Mouse (Mus musculus) neural tube, embryonic 15.5 days (tissue): ENCODE results near the gene Pikfyve. TPM values are rescaled to one million over a fixed set of nuclear protein-coding genes. Genes with fewer than 3 reads are reported as not detected.

ENCODE experiments used
- ATAC-seq: fragments of 200-750 bp; cut with Nextera tagmentation; 2 replicates; pipeline ENCODE4 v1.8.0; 2017; ENCODE audit warnings: mild to moderate bottlenecking, moderate TSS enrichment, moderate library complexity; ENCODE audit not compliant: low FRiP score
- H3K27ac ChIP-seq: fragments of 300-500 bp; sonication (generic); replicated peaks from 2 replicates; pipeline ENCODE4 v1.5.1; 2015; ENCODE audit warnings: mild to moderate bottlenecking, inconsistent platforms
- H3K27me3 ChIP-seq: fragments of 300-500 bp; sonication (generic); replicated peaks from 2 replicates; pipeline ENCODE4 v1.6.1; 2015; ENCODE audit warnings: inconsistent platforms
- H3K36me3 ChIP-seq: fragments of 300-500 bp; sonication (generic); 2 replicates; pipeline ENCODE4 v1.6.1; 2015; ENCODE audit warnings: inconsistent platforms
- H3K4me1 ChIP-seq: fragments of 300-500 bp; sonication (generic); 2 replicates; pipeline ENCODE4 v1.6.1; 2015; ENCODE audit warnings: inconsistent platforms
- H3K4me2 ChIP-seq: fragments of 300-500 bp; sonication (generic); 2 replicates; pipeline ENCODE4 v1.6.1; 2015; ENCODE audit warnings: inconsistent platforms, mild to moderate bottlenecking, moderate library complexity
- H3K4me3 ChIP-seq: fragments of 300-500 bp; sonication (generic); replicated peaks from 2 replicates; pipeline ENCODE4 v1.5.1; 2015; ENCODE audit warnings: mild to moderate bottlenecking, inconsistent platforms
- H3K9ac ChIP-seq: fragments of 300-500 bp; sonication (generic); replicated peaks from 2 replicates; pipeline ENCODE4 v1.6.1; 2015; ENCODE audit warnings: mild to moderate bottlenecking, inconsistent platforms
- H3K9me3 ChIP-seq: fragments of 300-500 bp; sonication (generic); replicated peaks from 2 replicates; pipeline ENCODE4 v1.6.1; 2016; ENCODE audit warnings: inconsistent platforms
- WGBS: fragments of 180-500 bp; shearing (Covaris S2); methylation state at CpG from one replicate; pipeline ENCODE4 v1.1.7; 2015; ENCODE audit warnings: mixed read lengths; 5-methylcytosine and 5-hydroxymethylcytosine counted together
- polyA plus RNA-seq: library from polyadenylated mRNA; unstranded; fragments of >200 nt; fragmentation: Nextera tagmentation; extraction: Ambion mirVana; gene quantifications from 2 replicates; pipeline ENCODE4 v1.2.1, GENCODE M21; 2015

The Pikfyve gene
- polyA plus RNA-seq, 1 experiment from 2014 or later, result 9.6 TPM

- peaks cover 19% of the 10 kb centered on the region for H3K4me1 ChIP-seq
- no peak overlapping the region for H3K4me3 ChIP-seq
- no peaks in the 10 kb centered on the region for H3K9me3 ChIP-seq
- ATAC-seq, result no peak
- H3K27ac ChIP-seq, result no peak overlapping the region
- peaks cover 62% of the 10 kb centered on the region for H3K36me3 ChIP-seq
- WGBS, result 70% methylated on average over 4 of the region's 4 CpGs
- no peak overlapping the region for H3K9ac ChIP-seq
- no peaks in the 10 kb centered on the region for H3K27me3 ChIP-seq
- no peak overlapping the region for H3K4me2 ChIP-seq
These were observed 14.9 kb upstream of the Pikfyve start for GRCm38 (mm10) chr1:65171579-65171978.

GRCm38 (mm10) chr1:65173716-65174115, 12.8 kb upstream of the Pikfyve start:
- no peak overlapping the region for H3K4me3 ChIP-seq
- WGBS, result 98% methylated on average over 2 of the region's 2 CpGs

GRCm38 (mm10) chr1:65176171-65176570, 10.3 kb upstream of the Pikfyve start:
- no peaks in the 10 kb centered on the region for H3K27me3 ChIP-seq
- no peak for ATAC-seq
- no peak overlapping the region for H3K27ac ChIP-seq
- no peaks in the 10 kb centered on the region for H3K9me3 ChIP-seq
- H3K4me1 ChIP-seq, result peaks cover 37% of the 10 kb centered on the region
- H3K9ac ChIP-seq, result no peak overlapping the region
- WGBS, result 83% methylated on average over 4 of the region's 4 CpGs
- no peak overlapping the region for H3K4me3 ChIP-seq
- H3K36me3 ChIP-seq, result peaks cover 20% of the 10 kb centered on the region
- peak overlapping the region; percentile 2 for H3K4me2 ChIP-seq

More at GRCm38 (mm10) chr1:65173716-65174115, 12.8 kb upstream of the Pikfyve start:
- no peaks in the 10 kb centered on the region for H3K9me3 ChIP-seq
- no peak overlapping the region for H3K27ac ChIP-seq
- peaks cover 34% of the 10 kb centered on the region for H3K4me1 ChIP-seq
- no peaks in the 10 kb centered on the region for H3K27me3 ChIP-seq
- H3K9ac ChIP-seq, result no peak overlapping the region
- no peak overlapping the region for H3K4me2 ChIP-seq
- peaks cover 43% of the 10 kb centered on the region for H3K36me3 ChIP-seq
- ATAC-seq, result no peak

GRCm38 (mm10) chr1:65176912-65177311, 9.6 kb upstream of the Pikfyve start:
- H3K4me2 ChIP-seq, result peak overlapping the region; percentile 62
- 81% methylated on average over 5 of the region's 5 CpGs for WGBS
- H3K9ac ChIP-seq, result no peak overlapping the region
- ATAC-seq, result no peak
- H3K36me3 ChIP-seq, result peaks cover 14% of the 10 kb centered on the region
- no peak overlapping the region for H3K4me3 ChIP-seq
- H3K27ac ChIP-seq, result no peak overlapping the region
- H3K27me3 ChIP-seq, result no peaks in the 10 kb centered on the region
- H3K9me3 ChIP-seq, result no peaks in the 10 kb centered on the region
- peaks cover 37% of the 10 kb centered on the region for H3K4me1 ChIP-seq

DNA sequence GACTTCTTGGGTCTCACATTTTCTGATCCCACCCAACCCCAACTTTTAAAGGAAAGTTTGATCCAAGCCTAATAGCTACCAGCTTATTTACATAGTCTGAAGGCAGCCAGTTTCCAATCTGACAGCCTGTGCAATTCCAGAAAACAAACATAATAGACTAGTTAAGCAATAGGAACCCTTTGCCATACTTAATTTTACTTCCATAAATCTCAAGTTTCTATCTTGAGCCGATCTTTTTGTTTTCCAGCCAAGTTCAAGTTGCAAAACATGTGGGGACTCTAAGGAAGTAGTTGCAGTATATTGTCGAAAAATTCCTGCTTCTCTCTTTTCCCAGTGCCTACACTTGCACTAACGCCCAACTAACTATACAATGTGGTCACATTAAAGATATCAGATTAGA, 9.0 kb upstream of the Pikfyve start:
- peak overlapping the region; percentile 62 for H3K4me2 ChIP-seq
- peaks cover 36% of the 10 kb centered on the region for H3K4me1 ChIP-seq
- H3K36me3 ChIP-seq, result peaks cover 11% of the 10 kb centered on the region
- H3K27ac ChIP-seq, result no peak overlapping the region
- 53% methylated on average over 3 of the region's 3 CpGs for WGBS
- H3K27me3 ChIP-seq, result no peaks in the 10 kb centered on the region
- peak overlapping the region; percentile 85 for H3K4me3 ChIP-seq
- H3K9ac ChIP-seq, result no peak overlapping the region; the same call in 1 of the 2 replicates
- no peaks in the 10 kb centered on the region for H3K9me3 ChIP-seq
- no peak for ATAC-seq

DNA sequence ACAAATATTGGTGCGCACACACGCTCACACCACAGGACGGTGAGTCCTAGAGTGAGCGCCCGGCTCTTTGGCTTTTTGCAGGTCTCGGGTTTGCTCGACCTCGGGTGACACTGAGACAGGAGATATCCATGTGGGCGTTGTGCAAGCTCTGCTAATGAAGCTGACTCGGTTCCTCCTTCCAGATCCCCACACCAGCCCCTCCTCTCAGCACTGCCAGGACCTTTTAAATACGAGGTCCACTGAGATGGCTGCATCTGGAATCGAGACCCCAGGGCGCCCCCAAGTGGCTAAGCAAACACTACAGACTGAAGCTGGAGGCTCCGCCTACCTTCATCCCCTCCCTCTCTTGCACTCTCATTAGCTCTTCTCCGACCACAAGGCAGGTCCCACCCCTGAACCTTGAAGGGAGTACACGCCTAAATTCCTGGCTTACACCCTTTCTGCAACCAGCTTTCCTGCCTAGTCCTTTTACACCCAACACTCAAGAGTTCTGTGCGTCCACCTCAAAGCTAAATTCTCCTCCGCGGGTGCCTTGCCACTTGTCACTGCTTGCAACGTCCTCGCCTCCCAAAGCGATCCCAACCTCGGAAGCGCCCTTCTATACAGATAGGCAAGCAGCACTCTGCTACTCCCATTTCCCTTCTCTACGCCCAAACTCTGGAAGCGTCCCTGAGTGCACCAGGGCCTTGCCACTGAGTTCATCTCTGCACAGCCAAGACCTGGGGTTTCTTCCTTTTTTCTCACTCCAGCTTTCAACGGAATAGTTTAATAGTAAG, 8.2 kb upstream of the Pikfyve start:
- WGBS, result 6% methylated on average over 27 of the region's 27 CpGs

DNA sequence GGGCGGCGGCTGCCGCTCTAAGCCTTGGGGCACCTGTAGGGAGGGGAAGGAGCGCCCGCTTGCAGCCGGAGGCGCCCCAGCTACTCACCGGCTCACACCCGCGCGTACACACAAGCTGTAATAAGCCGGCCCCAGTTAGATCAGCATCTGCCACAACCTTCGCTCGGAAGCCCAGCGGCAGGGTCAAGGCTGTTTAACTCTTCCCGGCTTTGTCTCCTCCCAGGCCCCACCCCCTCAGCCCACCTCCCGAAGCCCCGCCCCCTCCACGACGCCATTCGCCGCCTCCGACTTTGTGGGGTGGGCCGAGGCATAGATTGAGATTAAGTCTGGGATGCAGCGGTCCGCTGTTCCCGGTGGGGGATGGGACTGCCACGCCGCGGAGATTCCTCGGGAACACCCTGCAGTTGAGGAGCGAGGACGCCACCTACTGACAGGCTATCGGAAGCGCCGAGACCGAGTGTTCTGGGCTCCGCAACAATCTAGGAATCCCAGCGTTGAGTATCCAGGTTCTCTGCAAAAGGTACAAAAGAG, 7.5 kb upstream of the Pikfyve start:
- WGBS, result under 1% methylated on average over 39 of the region's 39 CpGs
- Histone ChIP-seq H3K27me3 (no peaks in the 10 kb centered on the region), H3K9ac (peak overlapping the region; percentile 87), H3K36me3 (0 out of 2 replicates have a peak, but pooled peaks cover 4% of the 10 kb centered on the region), H3K4me2 (peak overlapping the region; percentile 62), H3K9me3 (no peaks in the 10 kb centered on the region), H3K27ac (peak overlapping the region; percentile 99), H3K4me1 (peaks cover 29% of the 10 kb centered on the region), H3K4me3 (peak overlapping the region; percentile 85)
- peak; percentile 97 for ATAC-seq

More for the DNA sequence above, 8.2 kb upstream of the Pikfyve start:
- Histone ChIP-seq H3K9me3 (no peaks in the 10 kb centered on the region), H3K27ac (peak overlapping the region; percentile 99), H3K4me3 (peak overlapping the region; percentile 85), H3K4me2 (peak overlapping the region; percentile 62), H3K4me1 (peaks cover 31% of the 10 kb centered on the region), H3K27me3 (no peaks in the 10 kb centered on the region), H3K9ac (peak overlapping the region; percentile 87), H3K36me3 (0 out of 2 replicates have a peak, but pooled peaks cover 6% of the 10 kb centered on the region)
- peak; percentile 84 for ATAC-seq

DNA sequence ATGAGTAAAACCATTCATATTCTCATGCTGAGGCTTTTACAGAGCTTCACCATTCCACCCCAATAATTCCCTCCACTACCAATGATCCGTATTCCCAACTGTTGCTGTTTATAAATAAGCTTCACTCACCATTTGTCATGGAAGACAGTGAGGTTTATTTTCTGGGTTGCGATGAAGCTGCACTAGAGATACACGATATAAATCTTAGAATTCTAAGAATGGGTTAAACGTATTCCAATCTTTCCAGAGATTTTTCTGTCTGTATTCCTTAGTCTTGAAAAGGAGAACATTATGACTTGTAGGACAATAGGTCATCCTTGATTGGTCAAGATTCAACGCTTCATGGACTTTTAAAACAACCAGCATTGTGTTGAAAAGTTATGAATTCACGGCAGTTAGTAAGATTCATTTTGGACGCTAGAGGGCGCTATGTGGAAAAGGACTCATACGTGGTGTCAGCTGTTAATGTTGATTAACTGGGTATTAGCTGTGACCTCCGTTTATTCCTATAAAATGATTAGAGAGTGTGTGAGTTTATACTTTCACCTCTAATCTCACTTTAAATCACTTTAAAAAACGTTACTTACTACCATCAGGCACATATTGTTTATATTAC, 6.7 kb upstream of the Pikfyve start:
- ATAC-seq, result no peak
- Histone ChIP-seq H3K27ac (peak overlapping the region; percentile 99), H3K4me2 (peak overlapping the region; percentile 62), H3K9ac (peak overlapping the region; percentile 62), H3K9me3 (no peaks in the 10 kb centered on the region), H3K36me3 (no peaks in the 10 kb centered on the region), H3K27me3 (no peaks in the 10 kb centered on the region), H3K4me3 (peak overlapping the region; percentile 85), H3K4me1 (peaks cover 29% of the 10 kb centered on the region)
- 6% methylated on average over 11 of the region's 11 CpGs for WGBS

DNA sequence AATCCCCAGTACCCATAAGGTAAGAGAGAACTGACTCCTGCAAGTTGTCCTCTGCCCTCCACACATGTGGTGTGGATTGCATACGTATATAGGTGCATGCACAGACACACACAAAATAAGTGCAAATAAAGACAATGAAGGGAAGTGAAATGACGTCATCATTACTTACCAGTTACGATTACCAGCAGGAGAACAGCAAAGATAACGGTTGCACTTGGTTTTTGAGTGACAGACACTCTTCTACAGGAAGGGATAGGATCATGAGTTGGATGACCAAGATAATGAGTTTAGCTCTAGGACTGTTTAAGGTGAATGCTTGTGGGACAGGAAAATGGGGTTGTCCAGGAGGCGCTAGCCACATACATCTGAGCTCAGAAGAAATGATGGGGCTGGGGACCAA, 5.0 kb upstream of the Pikfyve start:
- Histone ChIP-seq H3K4me3 (no peak overlapping the region), H3K9ac (no peak overlapping the region), H3K27me3 (no peaks in the 10 kb centered on the region), H3K4me2 (no peak overlapping the region), H3K36me3 (no peaks in the 10 kb centered on the region), H3K9me3 (no peaks in the 10 kb centered on the region), H3K27ac (no peak overlapping the region), H3K4me1 (peaks cover 25% of the 10 kb centered on the region)
- no peak for ATAC-seq
- 86% methylated on average over 5 of the region's 5 CpGs for WGBS

DNA sequence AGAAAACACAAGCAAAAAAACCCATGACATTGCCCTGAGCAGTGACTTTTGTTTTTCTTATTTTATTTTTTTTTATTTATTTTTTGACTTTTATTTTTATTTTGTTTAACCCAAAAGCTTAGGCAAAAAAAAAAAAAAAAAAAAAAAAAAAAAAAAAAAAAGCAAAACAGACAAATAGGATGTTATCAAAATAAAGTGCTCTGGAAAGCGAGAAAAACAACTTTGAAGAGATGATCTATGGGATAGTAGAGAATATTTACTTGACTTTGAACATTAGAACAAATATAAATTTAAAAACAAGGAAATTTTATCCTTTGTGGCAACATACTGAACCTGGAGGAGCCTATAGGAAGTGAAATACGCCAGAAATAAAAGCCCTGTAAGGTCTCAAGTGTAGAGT, 2.5 kb upstream of the Pikfyve start:
- 87% methylated on average over 2 of the region's 2 CpGs for WGBS
- no peak for ATAC-seq

GRCm38 (mm10) chr1:65185011-65185410, 1.5 kb upstream of the Pikfyve start:
- Histone ChIP-seq H3K9me3 (no peaks in the 10 kb centered on the region), H3K4me1 (peaks cover 21% of the 10 kb centered on the region), H3K27me3 (no peaks in the 10 kb centered on the region), H3K4me3 (no peak overlapping the region), H3K27ac (no peak overlapping the region), H3K36me3 (no peaks in the 10 kb centered on the region), H3K9ac (no peak overlapping the region), H3K4me2 (0 out of 2 replicates have a peak overlapping the region, but pooled peaks have one; percentile 83)
- 92% methylated on average over 8 of the region's 8 CpGs for WGBS
- no peak for ATAC-seq

More for the DNA sequence above, 2.5 kb upstream of the Pikfyve start:
- Histone ChIP-seq H3K27me3 (no peaks in the 10 kb centered on the region), H3K27ac (no peak overlapping the region), H3K9ac (no peak overlapping the region), H3K4me2 (no peak overlapping the region), H3K4me3 (no peak overlapping the region), H3K4me1 (peaks cover 24% of the 10 kb centered on the region), H3K36me3 (no peaks in the 10 kb centered on the region), H3K9me3 (no peaks in the 10 kb centered on the region)
